Mouse (Mus musculus): ENCODE results near the gene Il1rapl2.

The Il1rapl2 gene

DNA sequence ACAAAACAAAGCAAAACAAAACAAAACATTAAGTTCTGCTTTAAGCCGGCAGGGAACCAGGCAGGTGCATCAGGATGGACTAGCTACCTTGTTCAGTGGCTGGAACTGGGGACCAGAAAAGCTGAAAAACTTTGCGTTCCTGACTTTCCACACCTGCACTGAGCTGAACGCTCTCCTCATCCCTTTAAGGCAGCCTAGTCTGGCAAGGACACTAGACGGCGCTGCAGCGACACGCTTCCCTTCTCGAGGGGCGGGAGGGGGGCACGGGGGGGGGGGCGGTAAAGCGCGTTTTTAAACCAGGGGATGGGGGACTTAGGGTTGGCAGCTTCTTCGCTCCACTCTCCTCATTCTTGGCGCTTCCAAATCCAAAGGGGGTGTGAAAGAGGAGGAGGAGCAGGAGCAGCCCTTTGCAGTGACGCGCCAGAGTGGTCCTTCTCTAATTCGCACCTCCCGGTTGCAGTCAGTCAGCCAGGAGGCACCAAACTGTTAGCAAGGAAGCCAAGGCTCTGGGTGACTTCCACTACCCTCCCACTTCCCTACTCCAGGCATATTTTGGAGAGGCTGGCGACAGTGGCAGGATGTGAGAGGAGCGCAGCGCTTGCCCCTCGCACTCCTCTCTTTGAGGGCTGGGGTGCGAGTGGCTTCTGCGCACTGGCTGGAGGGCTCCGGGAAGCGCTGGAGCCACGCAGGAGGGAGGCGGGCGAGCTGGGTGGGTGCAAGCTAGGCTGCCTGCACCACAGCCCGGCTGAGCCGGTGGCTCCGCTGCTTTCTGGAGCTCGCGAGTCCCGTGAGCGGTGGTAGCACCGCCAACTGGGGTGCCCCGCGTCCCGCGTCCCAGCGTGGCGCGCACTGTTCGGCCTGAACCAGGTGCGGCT, at the start of gene Il1rapl2:
Gene Il1rapl2, plus strand, starts transcription at position 288 of the 875 bp plus-strand sequence.
- DNase-seq (ENCODE audit: low spot score) = no peak

DNA sequence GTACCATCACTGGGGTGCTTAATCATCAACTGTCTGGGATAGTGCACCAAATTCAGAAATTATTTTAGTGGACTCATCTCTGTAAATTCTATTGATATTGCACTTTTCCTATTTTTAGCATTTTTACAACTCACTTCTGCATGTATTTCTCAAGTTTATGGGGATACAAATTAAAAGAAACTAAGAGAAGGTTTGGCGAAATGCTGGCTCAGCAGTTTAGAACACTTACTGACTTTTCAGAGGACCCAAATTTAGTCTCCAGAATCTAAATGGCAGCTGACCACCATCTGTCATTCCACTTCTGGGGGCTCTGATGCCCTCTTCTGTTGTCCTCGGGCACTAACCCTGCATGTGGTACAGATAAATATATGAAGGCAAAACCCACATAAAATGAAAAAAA, 22.1 kb upstream of the Il1rapl2 start:
- no peak for DNase-seq (ENCODE audit: low spot score)

DNA sequence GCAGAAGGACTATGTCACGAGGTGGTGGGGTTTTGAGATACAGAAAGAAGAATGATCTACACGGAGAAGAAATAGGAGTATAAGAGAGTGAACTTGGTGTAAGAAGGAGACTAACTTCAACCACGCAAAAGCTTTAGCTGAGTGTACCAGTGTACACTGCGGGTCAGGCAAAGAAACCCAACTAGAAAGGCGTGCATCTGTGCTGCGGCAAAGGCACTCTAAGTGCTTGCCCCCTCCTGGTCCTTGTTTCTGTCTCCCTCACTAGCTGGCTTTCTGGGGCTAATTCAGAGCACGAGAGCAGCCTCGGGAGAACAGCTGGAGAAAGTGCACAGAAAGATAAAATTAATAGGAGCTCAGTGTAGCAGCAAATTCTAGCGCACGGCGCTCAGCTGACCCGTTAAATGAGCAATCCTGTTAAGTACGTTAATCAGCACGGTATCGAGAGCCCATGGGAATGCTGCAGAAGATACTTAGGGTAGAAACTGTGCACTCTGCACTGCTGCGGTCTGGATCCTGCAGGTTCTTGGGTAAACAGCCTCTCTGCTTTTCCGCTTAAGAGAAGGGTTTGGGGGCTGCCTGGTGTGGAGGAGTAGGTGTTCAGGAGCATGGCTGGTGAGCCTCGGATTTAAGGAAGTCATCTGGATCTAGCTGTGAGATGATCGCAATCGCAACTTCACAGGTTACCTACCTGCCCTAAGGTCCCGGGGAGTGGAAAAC, 778 bp upstream of the Il1rapl2 start:
- no peak for DNase-seq (ENCODE audit: low spot score)

GRCm38 (mm10) chrX:137582656-137583055, 12.2 kb downstream of the Il1rapl2 start:
- no peak for DNase-seq (ENCODE audit: low spot score)

GRCm38 (mm10) chrX:137620697-137621096, 50.3 kb downstream of the Il1rapl2 start:
- no peak for DNase-seq (ENCODE audit: low spot score)

DNA sequence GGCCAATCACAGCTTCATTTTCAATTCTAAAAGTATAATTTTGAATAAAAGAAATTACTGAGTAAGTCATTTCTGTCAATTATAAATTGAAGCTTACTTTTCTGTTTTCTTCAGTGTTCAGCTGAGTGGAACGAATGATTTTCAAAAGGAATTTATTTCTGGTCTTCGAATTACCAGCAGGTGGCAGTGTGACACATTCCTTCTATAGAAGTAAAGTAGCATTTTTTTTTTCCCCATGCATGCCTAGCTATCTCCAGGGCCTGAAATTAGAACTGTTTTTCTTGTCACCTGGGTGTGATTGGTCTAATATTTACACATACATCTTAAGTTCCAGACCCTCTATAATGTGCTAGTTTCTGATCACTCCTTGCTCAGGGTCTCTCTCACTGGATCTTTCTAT, 96.6 kb downstream of the Il1rapl2 start:
- DNase-seq (ENCODE audit: low spot score) = no peak

DNA sequence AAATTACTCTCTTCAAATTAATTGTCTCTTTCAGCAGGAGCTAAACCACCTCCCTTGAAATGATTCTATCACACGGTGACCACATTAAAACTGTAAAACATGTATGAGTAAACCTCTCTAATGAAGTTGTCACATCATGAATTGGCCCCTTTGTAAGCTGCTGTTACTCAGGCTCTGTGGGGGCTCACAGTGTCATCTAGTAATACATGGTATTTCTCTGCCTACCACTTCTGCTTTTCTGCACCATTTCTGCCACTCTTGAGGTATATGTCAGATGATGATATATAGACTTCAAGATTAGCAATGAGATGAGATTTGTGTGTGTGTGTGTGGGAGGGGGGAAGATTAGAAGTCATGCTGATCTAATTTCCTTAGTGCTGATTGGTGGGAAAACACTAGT, 117.6 kb downstream of the Il1rapl2 start:
- no peak for DNase-seq (ENCODE audit: low spot score)

DNA sequence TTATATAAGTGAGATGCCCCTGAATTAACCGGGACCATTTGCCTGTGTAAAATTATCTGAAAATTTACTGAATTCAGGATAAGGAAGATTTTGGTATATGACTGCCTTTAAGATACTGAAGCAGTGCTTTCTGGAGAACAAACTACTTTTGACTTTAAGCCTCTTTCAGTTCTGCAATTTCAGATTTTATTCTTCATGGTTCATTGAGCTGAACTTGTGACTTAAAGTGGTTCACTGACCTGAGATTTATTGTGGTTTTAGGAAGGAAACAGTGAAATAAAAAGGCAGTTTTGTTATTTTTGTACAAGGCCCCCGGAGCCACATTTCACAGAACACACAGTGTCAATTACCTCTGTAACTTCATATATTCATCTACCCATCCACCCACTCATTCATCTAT, 129.6 kb downstream of the Il1rapl2 start:
- DNase-seq (ENCODE audit: low spot score) = no peak

GRCm38 (mm10) chrX:137755537-137755936, 185.1 kb downstream of the Il1rapl2 start:
- no peak for DNase-seq (ENCODE audit: low spot score)

DNA sequence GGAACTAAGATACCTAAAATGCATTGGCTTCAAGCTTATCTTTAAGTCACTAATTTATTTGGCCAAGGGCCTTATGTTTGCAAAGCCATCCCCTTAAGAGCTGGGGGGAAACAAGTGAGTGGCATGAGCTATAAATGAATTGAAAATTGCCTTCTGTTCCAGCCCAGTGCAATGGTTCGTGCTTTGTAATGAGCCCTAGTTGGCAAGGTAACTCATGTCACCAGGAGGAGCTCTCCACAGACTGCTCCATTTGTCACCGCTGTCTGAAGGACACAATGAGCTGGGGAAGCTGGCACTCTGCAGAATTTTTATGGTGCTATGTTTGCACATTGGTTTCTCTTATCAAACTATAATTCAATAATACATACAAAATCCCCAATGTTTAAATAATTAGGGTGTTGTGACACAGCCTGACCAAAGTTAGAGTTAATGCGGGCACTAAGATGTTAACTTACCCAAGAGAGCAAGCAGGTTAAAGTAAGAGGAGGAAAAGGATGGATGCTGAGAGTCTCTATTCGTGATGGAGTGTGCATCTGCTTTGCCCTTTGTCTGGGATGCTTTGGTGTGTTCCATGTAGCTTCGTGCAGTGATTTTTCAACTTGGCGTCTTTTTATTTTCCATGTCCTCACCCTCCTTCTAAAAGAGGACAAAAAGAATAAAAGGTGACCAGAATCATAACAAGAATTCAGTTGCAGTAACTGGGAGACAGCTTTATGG, 235.2 kb downstream of the Il1rapl2 start:
- DNase-seq (ENCODE audit: low spot score) = no peak

DNA sequence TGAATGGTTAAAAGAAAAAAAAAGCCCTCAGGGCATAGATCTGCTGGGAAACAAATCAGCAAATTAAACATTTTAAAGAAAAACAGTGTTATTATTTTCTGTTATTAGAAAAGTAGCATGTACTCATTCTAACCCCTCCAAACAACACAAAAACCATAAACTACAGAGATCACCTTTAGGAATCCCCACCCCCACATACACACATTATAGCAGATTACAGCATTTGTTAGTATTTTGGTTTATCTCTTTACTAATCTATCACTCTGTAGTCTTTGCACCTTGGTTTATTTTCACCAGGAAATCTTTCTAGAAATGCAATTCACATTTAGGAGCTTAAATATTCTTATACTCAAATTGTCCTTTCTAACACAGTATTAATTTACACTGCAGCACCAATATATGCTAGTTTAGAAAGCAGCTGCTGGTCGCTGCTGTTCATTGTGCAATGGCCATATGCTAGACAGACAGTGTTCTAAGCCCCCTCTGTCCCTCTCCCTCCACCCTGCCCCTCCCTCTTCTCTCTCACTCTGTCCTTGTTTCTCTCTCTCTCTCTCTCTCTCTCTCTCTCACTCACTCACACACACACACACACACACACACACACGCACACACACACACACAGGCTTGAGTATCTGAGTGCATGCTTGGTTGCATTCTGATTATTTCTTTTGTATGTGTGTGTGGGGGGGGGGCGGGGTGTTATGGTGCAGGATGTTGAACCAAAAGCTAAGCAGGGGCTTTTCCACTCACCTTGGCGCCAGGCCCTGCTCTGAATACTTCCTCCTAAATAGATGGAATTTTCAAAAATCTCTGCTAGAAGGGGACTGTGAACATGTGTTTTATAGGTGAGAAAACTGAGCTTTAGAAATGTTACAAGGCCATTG, 236.1 kb downstream of the Il1rapl2 start:
- DNase-seq (ENCODE audit: low spot score) = no peak

DNA sequence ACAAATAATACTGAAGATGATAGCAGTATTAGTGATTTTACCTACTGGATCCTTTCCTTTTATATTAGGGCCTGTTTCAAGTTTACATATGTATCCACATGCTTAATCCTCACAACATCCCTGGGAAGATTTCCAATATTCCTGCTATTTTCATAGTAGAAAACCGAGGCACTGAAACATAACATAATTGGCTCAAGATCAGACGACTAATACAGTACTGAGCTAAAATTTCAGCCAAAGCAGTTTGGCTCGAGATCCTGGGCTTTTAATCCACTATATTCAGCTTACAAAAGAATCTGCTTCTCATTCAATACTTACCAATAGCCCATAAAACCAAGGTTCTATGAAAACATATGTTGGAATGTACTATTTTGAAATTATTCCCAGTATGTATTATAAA, 239.1 kb downstream of the Il1rapl2 start:
- no peak for DNase-seq (ENCODE audit: low spot score)

GRCm38 (mm10) chrX:137812151-137812550, 241.7 kb downstream of the Il1rapl2 start:
- no peak for DNase-seq (ENCODE audit: low spot score)

DNA sequence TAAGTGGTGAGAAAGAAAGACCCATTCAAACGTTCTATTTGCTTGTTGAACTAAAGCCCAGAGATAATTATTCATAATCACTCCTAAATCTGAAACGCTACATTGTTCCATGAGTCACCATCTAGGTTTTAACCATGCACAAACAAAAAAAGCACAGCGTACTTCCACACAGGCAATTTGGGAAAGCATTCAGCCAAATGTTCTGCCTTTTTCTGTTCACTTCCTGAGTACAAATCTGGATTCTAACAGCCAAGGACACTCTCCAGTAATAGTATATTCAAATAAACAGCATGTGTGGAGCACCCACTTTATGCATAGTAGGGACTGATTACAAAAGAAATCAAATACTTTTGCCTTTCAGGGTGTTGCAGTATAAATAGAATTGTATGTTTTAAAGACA, 278.5 kb downstream of the Il1rapl2 start:
- DNase-seq (ENCODE audit: low spot score) = no peak

DNA sequence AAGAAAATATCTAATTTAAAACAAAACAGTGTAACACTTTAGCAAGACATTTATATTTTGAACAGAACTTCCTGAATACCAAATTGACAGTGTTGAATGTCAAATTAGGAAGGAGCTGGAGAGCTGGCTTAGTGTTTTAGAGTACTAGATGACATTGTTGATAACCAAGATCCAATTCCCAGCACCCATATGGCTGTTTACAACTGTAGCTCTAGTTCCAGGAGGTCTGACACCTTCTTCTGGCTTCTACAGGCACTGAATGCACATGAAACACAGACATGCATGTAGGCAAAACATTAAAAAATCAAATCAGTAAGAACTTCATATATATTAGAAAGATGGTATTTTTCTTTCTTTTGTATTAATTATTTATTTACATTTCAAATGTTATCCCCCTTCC, 353.1 kb downstream of the Il1rapl2 start:
- no peak for DNase-seq (ENCODE audit: low spot score)

- DNase-seq (ENCODE audit: low spot score) = no peak
These were observed 356.4 kb downstream of the Il1rapl2 start for GRCm38 (mm10) chrX:137926835-137927234.

DNA sequence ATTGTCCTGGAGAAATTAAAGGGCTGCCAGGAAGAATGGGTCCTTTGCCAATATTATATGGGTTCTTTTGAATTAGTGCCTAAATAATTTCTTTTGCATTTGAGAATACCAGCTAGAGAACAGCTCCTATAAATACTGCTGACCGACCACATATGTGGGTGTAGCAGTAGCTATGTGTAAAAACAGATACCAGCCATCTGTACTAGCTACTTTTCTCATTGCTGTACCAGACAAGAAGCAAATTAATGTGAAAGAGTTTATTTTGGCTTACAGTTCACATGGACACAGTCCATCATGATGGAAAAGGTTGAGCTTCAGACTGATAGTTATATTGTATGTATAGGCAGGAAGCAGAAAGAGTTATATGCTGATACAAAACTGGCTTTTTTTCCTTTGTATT, 377.3 kb downstream of the Il1rapl2 start:
- no peak for DNase-seq (ENCODE audit: low spot score)

DNA sequence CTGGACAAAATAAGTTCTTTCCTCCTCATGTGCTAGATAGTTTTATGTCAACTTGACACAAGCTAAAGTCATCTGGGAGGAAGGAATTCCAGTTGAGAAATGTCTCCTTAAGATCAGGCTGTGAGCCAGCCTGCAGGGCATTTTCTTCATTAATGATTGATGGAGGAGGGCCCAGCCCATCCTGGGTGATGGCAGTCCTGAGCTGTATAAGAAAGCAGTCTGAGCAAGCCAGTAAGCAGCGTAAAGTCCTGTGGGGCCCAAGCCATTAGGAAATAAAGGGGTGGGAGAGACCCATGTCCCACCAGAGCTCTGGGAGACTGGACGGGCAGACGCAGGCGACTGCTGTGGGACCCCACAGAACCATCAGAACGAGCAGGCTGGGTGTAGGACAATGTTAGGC, 400.9 kb downstream of the Il1rapl2 start:
- no peak for DNase-seq (ENCODE audit: low spot score)

GRCm38 (mm10) chrX:138043113-138043512, 472.7 kb downstream of the Il1rapl2 start:
- no peak for DNase-seq (ENCODE audit: low spot score)

DNA sequence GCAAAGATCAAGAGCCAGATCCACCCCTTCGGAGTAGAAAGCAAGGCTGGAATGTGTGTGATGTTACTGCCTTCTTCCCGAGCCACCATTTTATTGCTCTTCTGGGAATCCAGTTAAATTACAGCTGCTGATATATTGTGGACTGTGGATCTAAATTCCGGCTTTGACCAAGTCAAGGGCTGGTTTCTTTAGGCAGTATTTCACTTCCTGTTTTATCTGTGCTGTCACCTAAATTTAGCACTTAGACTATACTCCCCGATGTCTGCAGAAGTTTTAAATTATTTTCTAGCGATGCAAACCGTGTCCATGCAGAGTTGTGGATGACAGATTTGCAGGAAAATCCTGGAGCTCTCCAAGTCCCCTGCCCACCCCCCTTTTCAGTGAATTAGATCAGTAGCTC, 533.5 kb downstream of the Il1rapl2 start:
- no peak for DNase-seq (ENCODE audit: low spot score)

DNA sequence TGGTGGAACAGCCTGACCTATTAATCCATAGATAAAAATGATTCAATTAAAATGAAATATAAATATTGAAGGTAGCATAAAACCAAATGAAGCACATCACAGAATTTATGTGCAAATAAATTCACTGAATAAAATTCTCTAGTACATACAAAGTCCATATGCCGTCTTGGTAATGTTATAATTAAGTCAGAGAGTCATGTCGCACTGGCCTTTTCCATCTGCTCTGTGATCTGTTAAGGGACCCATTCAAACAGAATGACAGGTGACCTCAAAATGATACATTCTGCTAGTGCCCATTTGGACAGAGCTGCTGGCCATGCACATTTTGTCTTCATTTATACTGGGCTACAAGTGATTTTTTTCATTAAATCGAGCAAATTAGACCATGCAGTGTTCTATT, 534.3 kb downstream of the Il1rapl2 start:
- no peak for DNase-seq (ENCODE audit: low spot score)

- no peak for DNase-seq (ENCODE audit: low spot score)
These were observed 599.7 kb downstream of the Il1rapl2 start for GRCm38 (mm10) chrX:138170146-138170545.

Data from urinary bladder, postnatal 10 days (tissue).